Mouse (Mus musculus): ENCODE data around the gene Trim14.

DNA sequence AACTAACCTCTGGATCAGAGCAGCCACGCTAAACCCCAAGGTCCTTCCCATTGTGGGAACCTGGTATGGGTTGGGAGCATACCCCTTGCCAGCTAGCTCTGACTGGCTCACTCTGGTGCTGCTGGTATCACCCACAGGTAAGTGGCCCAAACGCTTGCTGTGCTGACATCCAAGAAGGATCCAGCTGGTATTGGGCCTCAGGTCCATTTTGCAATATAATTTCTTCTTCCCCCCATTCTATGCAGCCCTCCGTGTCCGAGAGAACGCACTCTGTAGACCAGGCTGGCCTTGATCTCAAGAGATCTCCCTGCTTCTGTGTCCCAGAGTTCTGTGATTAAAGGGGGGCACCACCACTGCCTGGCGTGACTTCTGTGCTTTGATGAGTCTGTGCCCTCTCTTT, 42.9 kb downstream of the Trim14 start:
- TF ChIP-seq POLR2A (IDR thresholded peaks at IDR 0.05; ENCODE audit: low read depth, low read length) (no peak), CTCF (IDR thresholded peaks at IDR 0.05; ENCODE audit: extremely low read depth, insufficient read depth, insufficient read length, insufficient replicate concordance) (no peak)

All from spleen, adult 2 months (tissue).